14 mouse cellular contexts compared by ENCODE assay signal in genomic region chr3:78691499-78691898, GRCm38 (mm10).
DNase-seq lines count a peak whose midpoint lies in the region; ATAC-seq and TF ChIP-seq lines count a peak whose summit lies in the region.
"Had no signal": no experiment of that assay in that cellular context is flagged by ENCODE, and none has a peak within 500 bp of the region (broad histone marks: within the 10 kb centered on the region; RNA-seq: fewer than 3 reads in every experiment).

No protein-coding gene starts in this region.

- no peaks in the 10 kb centered on the region for H3K27me3 ChIP-seq in heart, embryonic 10.5 days (ENCODE audit: insufficient read depth, poor library complexity, severe bottlenecking)
- no peaks in the 10 kb centered on the region for H3K27me3 ChIP-seq in midbrain, embryonic 14.5 days (ENCODE audit: control insufficient read depth, insufficient read depth, low read length)
- no peaks in the 10 kb centered on the region for H3K27me3 ChIP-seq in midbrain, embryonic 13.5 days
- H3K27me3 ChIP-seq in intestine, postnatal 0 days (replicated peaks; ENCODE audit: control insufficient read depth, insufficient read depth, low read length): no peaks in the 10 kb centered on the region
- H3K27me3 ChIP-seq: CH12.LX; heart, embryonic 15.5 days; liver, embryonic 12.5 days; midbrain, embryonic 12.5 days had no signal

- TF ChIP-seq CTCF in intestine, postnatal 0 days (IDR thresholded peaks at IDR 0.05; ENCODE audit: low read depth): no peak

- no peaks in the 10 kb centered on the region for H3K36me3 ChIP-seq in heart, embryonic 10.5 days
- no peaks in the 10 kb centered on the region for H3K36me3 ChIP-seq in midbrain, embryonic 14.5 days (ENCODE audit: control insufficient read depth, insufficient read depth, low read length)
- H3K36me3 ChIP-seq in midbrain, embryonic 13.5 days: no peaks in the 10 kb centered on the region
- no peaks in the 10 kb centered on the region for H3K36me3 ChIP-seq in intestine, postnatal 0 days (ENCODE audit: control insufficient read depth, insufficient read depth)
- H3K36me3 ChIP-seq: heart, embryonic 15.5 days; liver, embryonic 12.5 days; midbrain, embryonic 12.5 days had no signal

- no peak overlapping the region for H3K27ac ChIP-seq in heart, embryonic 10.5 days
- H3K27ac ChIP-seq in midbrain, embryonic 14.5 days (replicated peaks; ENCODE audit: low read depth, low read length): no peak overlapping the region
- H3K27ac ChIP-seq in midbrain, embryonic 13.5 days: no peak overlapping the region
- no peak overlapping the region for H3K27ac ChIP-seq in intestine, postnatal 0 days (ENCODE audit: low read depth, low read length)
- H3K27ac ChIP-seq: heart, embryonic 15.5 days; liver, embryonic 12.5 days; midbrain, embryonic 12.5 days had no signal

- ATAC-seq in midbrain, embryonic 14.5 days (ENCODE audit: low FRiP score, low TSS enrichment): no peak
- ATAC-seq in midbrain, embryonic 13.5 days: no peak
- ATAC-seq in intestine, postnatal 0 days: no peak
- ATAC-seq: liver, embryonic 12.5 days had no signal

- no peaks in the 10 kb centered on the region for H3K9me3 ChIP-seq in heart, embryonic 10.5 days
- no peaks in the 10 kb centered on the region for H3K9me3 ChIP-seq in midbrain, embryonic 14.5 days (ENCODE audit: control insufficient read depth, low read length)
- H3K9me3 ChIP-seq in midbrain, embryonic 13.5 days: no peaks in the 10 kb centered on the region
- no peaks in the 10 kb centered on the region for H3K9me3 ChIP-seq in intestine, postnatal 0 days (ENCODE audit: control insufficient read depth)
- H3K9me3 ChIP-seq: heart, embryonic 15.5 days; liver, embryonic 12.5 days; midbrain, embryonic 12.5 days had no signal

- intact Hi-C loops in left cerebral cortex, postnatal 36 days (cut with DNase I): no loop called here

- peak; percentile 9 to 29 for DNase-seq in heart, adult 18-20 months
- DNase-seq in heart, embryonic 10.5 days (ENCODE audit: low spot score): no peak
- peak; percentile 21 for DNase-seq in midbrain, embryonic 14.5 days
- DNase-seq in frontal cortex, postnatal 36 days (ENCODE audit: low spot score in 2 of 2): peak; percentile 14 to 33
- peak; percentile 15 to 27 for DNase-seq in left cerebral cortex, postnatal 36 days (ENCODE audit: low spot score in 2 of 2)
- DNase-seq in thymus, postnatal 0 days (ENCODE audit: low spot score): no peak
- DNase-seq: kidney, postnatal 36 days; thymus, postnatal 4 days had no signal

- no peak overlapping the region for H3K9ac ChIP-seq in midbrain, embryonic 14.5 days (replicated peaks; ENCODE audit: low read length)
- H3K9ac ChIP-seq in midbrain, embryonic 13.5 days (replicated peaks): no peak overlapping the region
- no peak overlapping the region for H3K9ac ChIP-seq in intestine, postnatal 0 days (ENCODE audit: low read depth, low read length)
- H3K9ac ChIP-seq: heart, embryonic 15.5 days; liver, embryonic 12.5 days; midbrain, embryonic 12.5 days had no signal

- no peak overlapping the region for H3K4me3 ChIP-seq in heart, embryonic 10.5 days
- no peak overlapping the region for H3K4me3 ChIP-seq in midbrain, embryonic 14.5 days (replicated peaks; ENCODE audit: low read depth, low read length)
- H3K4me3 ChIP-seq in midbrain, embryonic 13.5 days (replicated peaks): no peak overlapping the region
- no peak overlapping the region for H3K4me3 ChIP-seq in intestine, postnatal 0 days (ENCODE audit: low read depth, low read length)
- H3K4me3 ChIP-seq: heart, embryonic 15.5 days; liver, embryonic 12.5 days; midbrain, embryonic 12.5 days had no signal

- H3K4me1 ChIP-seq in heart, embryonic 10.5 days: no peaks in the 10 kb centered on the region
- H3K4me1 ChIP-seq in midbrain, embryonic 14.5 days (ENCODE audit: control insufficient read depth, insufficient read depth, low read length): no peaks in the 10 kb centered on the region
- H3K4me1 ChIP-seq in midbrain, embryonic 13.5 days (replicated peaks): peaks cover 5% of the 10 kb centered on the region; the same call in 1 of the 2 replicates
- H3K4me1 ChIP-seq in intestine, postnatal 0 days (replicated peaks; ENCODE audit: control insufficient read depth, insufficient read depth, low read length): no peaks in the 10 kb centered on the region
- H3K4me1 ChIP-seq: heart, embryonic 15.5 days; liver, embryonic 12.5 days; midbrain, embryonic 12.5 days had no signal

- WGBS in heart, embryonic 10.5 days: 64% methylated on average over 3 of the region's 3 CpGs
- WGBS in midbrain, embryonic 14.5 days: 34% methylated on average over 3 of the region's 3 CpGs
- WGBS in midbrain, embryonic 13.5 days: 35% methylated on average over 3 of the region's 3 CpGs
- WGBS in intestine, postnatal 0 days: 43% methylated on average over 3 of the region's 3 CpGs

- no peak overlapping the region for H3K4me2 ChIP-seq in midbrain, embryonic 14.5 days (ENCODE audit: low read length)
- no peak overlapping the region for H3K4me2 ChIP-seq in midbrain, embryonic 13.5 days (replicated peaks)
- H3K4me2 ChIP-seq in intestine, postnatal 0 days (replicated peaks; ENCODE audit: low read depth): no peak overlapping the region
- H3K4me2 ChIP-seq: heart, embryonic 15.5 days; liver, embryonic 12.5 days; midbrain, embryonic 12.5 days had no signal

Comparison
In these comparisons a context has a peak if more than half of its experiments do, and no peak if none do; other contexts are left out.
1. DNase-seq: peak in heart, adult 18-20 months (2 of 2), midbrain, embryonic 14.5 days (single experiment), frontal cortex, postnatal 36 days (2 of 2) and left cerebral cortex, postnatal 36 days (2 of 2); none in heart, embryonic 10.5 days (single experiment) and thymus, postnatal 0 days (single experiment).